Mouse (Mus musculus): ENCODE measurements at regions not wholly inside any gene's neighbourhood (a gene's known extent, or its start where the extent isn't known, plus 50 kb on each side); places are given as distances from the start of the nearest gene placed in this dataset.

DNA sequence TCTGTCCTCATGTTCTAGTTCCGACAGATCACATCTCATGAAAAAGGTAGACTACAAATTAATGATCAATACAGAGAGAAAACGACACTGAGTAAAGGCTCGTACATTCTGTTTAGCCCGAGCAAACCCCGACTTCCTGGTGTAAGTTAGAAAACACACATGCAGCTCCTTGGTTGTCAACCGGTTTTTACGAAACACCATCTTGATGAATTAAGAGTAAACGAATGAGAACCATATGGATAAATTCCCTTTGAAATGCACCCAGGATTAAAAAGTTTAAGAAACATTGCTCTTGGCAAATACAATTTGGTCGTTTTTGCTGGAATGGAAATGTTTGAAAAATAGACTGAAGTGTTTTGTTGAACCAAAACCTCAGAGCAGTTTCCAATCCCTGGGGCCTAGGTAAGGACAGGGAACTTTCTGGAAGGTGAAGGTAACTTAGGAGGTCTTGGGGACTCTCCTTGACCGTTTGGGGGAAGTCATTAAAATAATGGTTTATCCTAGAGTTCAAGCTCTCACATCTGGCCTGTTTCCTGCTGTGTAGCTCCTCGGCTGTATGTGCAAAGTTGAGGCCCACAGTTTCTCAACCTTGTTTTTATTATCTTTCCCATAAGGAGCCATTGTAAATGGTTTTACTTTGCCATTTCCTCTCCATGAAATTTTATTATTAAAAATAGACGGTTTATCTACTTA lies 579.3 kb upstream of the Nr5a2 start:
- DNase-seq (ENCODE audit: low spot score) (peak; percentile 76), ATAC-seq (ENCODE audit: low read depth) (no peak)
- Histone ChIP-seq H3K4me1 (ENCODE audit: control insufficient read depth, insufficient read depth, low read length) (peaks cover 10% of the 10 kb centered on the region; the same call in 1 of the 2 replicates), H3K9ac (ENCODE audit: low read depth, low read length) (no peak overlapping the region), H3K36me3 (ENCODE audit: control insufficient read depth, insufficient read depth, low read length) (no peaks in the 10 kb centered on the region), H3K4me2 (ENCODE audit: low read depth, low read length) (no peak overlapping the region), H3K27me3 (replicated peaks; ENCODE audit: control insufficient read depth, insufficient read depth, low read length) (no peaks in the 10 kb centered on the region), H3K9me3 (ENCODE audit: control insufficient read depth, low read length) (no peaks in the 10 kb centered on the region), H3K27ac (replicated peaks; ENCODE audit: low read depth, low read length) (peak overlapping the region; percentile 30), H3K4me3 (ENCODE audit: low read depth, low read length) (no peak overlapping the region)
- 36% methylated on average over 12 of the region's 12 CpGs for WGBS

DNA sequence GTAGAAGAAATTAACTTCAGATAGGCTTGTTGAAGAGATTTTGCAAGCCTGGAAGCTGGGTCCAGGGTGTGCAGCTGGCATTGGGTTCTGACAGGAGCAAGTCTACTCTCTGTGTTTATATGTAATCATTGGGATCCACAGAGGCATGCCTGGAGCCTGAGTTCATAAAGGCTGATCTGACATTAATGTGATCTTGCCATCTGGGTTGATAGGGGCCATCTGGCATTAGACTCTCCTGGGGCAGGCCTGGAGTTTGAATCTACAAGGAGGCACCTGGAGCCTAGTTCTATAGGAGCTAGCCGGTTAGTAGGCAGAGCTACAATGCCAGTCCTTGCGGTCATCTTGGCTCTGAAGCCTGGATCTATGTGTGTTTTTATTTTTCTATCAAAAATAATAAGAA lies 554.5 kb upstream of the Nr5a2 start:
- WGBS: 85% methylated on average over 2 of the region's 2 CpGs
- ATAC-seq (ENCODE audit: low read depth): no peak

DNA sequence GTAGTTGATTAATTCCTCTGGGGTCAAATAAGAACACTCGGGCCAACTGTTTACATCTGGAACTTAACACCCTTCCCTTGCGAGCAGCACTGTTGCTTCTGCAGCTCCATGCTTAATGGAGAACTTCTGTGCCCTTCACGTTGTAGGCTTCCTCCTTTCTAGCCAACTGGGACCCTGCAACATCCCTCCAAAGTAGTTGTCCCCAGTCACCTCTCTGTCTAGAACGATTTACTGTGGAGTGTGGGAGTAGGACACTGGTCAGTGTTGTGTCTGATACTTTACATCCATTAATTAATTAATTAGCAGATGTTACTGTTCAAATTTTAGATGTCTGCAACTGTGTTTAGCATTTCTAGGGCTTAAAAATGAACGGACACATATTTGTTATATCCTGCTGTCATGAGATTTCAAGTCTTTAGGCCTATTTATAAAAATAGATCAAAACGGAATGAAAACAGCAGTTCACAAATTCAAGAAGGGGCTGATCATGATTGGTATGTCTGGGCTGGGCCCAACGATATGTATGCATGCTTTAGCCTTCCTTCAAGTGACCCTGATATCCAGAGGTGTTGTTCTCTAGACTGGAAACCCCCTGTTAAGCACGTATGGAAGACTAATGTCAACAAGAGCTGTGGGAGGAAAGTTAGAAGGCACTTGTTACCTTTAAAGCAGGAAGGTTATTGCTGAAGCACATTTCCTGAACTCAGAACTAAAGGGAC lies 543.6 kb upstream of the Nr5a2 start:
- Histone ChIP-seq H3K4me2 (ENCODE audit: low read depth, low read length) (no peak overlapping the region), H3K4me3 (ENCODE audit: low read depth, low read length) (no peak overlapping the region), H3K4me1 (ENCODE audit: control insufficient read depth, insufficient read depth, low read length) (no peaks in the 10 kb centered on the region), H3K9ac (ENCODE audit: low read depth, low read length) (no peak overlapping the region), H3K9me3 (ENCODE audit: control insufficient read depth, low read length) (no peaks in the 10 kb centered on the region), H3K27me3 (replicated peaks; ENCODE audit: control insufficient read depth, insufficient read depth, low read length) (no peaks in the 10 kb centered on the region), H3K36me3 (ENCODE audit: control insufficient read depth, insufficient read depth, low read length) (no peaks in the 10 kb centered on the region), H3K27ac (replicated peaks; ENCODE audit: low read depth, low read length) (no peak overlapping the region)
- DNase-seq (ENCODE audit: low spot score) (no peak), ATAC-seq (ENCODE audit: low read depth) (no peak)
- 52% methylated on average over 8 of the region's 8 CpGs for WGBS

More for the DNA sequence above, 554.5 kb upstream of the Nr5a2 start:
- peak; percentile 2 for DNase-seq (ENCODE audit: low spot score)
- H3K27ac ChIP-seq (replicated peaks; ENCODE audit: low read depth, low read length): no peak overlapping the region
- no peaks in the 10 kb centered on the region for H3K36me3 ChIP-seq (ENCODE audit: control insufficient read depth, insufficient read depth, low read length)
- no peak overlapping the region for H3K4me3 ChIP-seq (ENCODE audit: low read depth, low read length)
- H3K9ac ChIP-seq (ENCODE audit: low read depth, low read length): no peak overlapping the region
- no peaks in the 10 kb centered on the region for H3K27me3 ChIP-seq (replicated peaks; ENCODE audit: control insufficient read depth, insufficient read depth, low read length)
- 0 out of 2 replicates have a peak, but pooled peaks cover 3% of the 10 kb centered on the region for H3K4me1 ChIP-seq (ENCODE audit: control insufficient read depth, insufficient read depth, low read length)
- no peak overlapping the region for H3K4me2 ChIP-seq (ENCODE audit: low read depth, low read length)
- H3K9me3 ChIP-seq (ENCODE audit: control insufficient read depth, low read length): no peaks in the 10 kb centered on the region

- Histone ChIP-seq H3K4me3 (ENCODE audit: low read depth, low read length) (no peak overlapping the region), H3K27ac (replicated peaks; ENCODE audit: low read depth, low read length) (no peak overlapping the region), H3K27me3 (replicated peaks; ENCODE audit: control insufficient read depth, insufficient read depth, low read length) (no peaks in the 10 kb centered on the region), H3K9ac (ENCODE audit: low read depth, low read length) (no peak overlapping the region), H3K36me3 (ENCODE audit: control insufficient read depth, insufficient read depth, low read length) (no peaks in the 10 kb centered on the region), H3K4me1 (ENCODE audit: control insufficient read depth, insufficient read depth, low read length) (no peaks in the 10 kb centered on the region), H3K9me3 (ENCODE audit: control insufficient read depth, low read length) (no peaks in the 10 kb centered on the region), H3K4me2 (ENCODE audit: low read depth, low read length) (no peak overlapping the region)
- no peak for ATAC-seq (ENCODE audit: low read depth)
- WGBS: 61% methylated on average over 5 of the region's 5 CpGs
- no peak for DNase-seq (ENCODE audit: low spot score)
These were observed 528.0 kb upstream of the Nr5a2 start for GRCm38 (mm10) chr1:137488226-137488625.

DNA sequence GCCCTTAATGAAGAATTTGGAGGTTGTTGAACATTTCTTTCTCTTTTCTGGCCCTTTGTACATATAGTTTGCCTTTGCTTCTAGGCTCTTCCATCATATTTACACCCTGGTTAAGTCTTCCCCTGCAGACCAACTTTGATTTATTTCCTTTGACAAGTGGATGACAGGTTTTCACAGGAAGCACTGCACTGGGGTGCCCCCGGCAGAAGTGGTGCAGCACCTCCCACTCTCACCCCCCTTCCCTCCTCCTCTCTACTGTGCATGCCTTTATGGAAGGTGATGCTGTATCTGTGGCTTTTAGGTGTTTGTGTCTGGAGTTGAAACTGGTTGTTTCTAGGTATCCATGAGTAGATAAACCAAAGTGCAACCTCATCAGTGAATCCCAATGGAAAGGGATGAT lies 518.2 kb upstream of the Nr5a2 start:
- no peak overlapping the region for H3K4me2 ChIP-seq (ENCODE audit: low read depth, low read length)

DNA sequence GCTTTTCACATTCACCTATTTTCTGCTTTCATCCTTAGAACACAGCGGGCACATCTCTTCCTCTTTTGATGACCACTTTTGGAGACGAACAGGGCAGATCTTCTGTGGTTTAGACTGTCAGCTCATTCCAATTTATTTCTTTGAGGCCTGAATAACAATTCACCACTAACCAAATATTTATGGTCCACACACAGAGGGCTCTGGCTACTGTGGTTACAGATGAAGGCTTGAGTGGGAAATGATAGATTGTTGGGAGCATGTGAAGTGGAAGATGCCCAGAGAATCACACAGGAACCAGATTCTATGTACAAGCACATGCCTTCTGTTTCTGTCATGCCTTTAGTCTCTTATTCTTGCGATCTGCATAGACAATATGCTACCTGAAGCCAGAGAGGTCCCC lies 517.0 kb upstream of the Nr5a2 start:
- Histone ChIP-seq H3K9me3 (ENCODE audit: control insufficient read depth, low read length) (no peaks in the 10 kb centered on the region), H3K27me3 (replicated peaks; ENCODE audit: control insufficient read depth, insufficient read depth, low read length) (no peaks in the 10 kb centered on the region), H3K4me3 (ENCODE audit: low read depth, low read length) (no peak overlapping the region), H3K4me2 (ENCODE audit: low read depth, low read length) (no peak overlapping the region), H3K36me3 (ENCODE audit: control insufficient read depth, insufficient read depth, low read length) (no peaks in the 10 kb centered on the region), H3K27ac (replicated peaks; ENCODE audit: low read depth, low read length) (no peak overlapping the region), H3K4me1 (ENCODE audit: control insufficient read depth, insufficient read depth, low read length) (0 out of 2 replicates have a peak, but pooled peaks cover 4% of the 10 kb centered on the region), H3K9ac (ENCODE audit: low read depth, low read length) (no peak overlapping the region)
- 81% methylated on average over 3 of the region's 3 CpGs for WGBS
- DNase-seq (ENCODE audit: low spot score): no peak
- ATAC-seq (ENCODE audit: low read depth): no peak

More for the DNA sequence above, 518.2 kb upstream of the Nr5a2 start:
- no peak overlapping the region for H3K27ac ChIP-seq (replicated peaks; ENCODE audit: low read depth, low read length)
- H3K4me3 ChIP-seq (ENCODE audit: low read depth, low read length): no peak overlapping the region
- ATAC-seq (ENCODE audit: low read depth): no peak
- no peaks in the 10 kb centered on the region for H3K27me3 ChIP-seq (replicated peaks; ENCODE audit: control insufficient read depth, insufficient read depth, low read length)
- 33% methylated on average over 1 of the region's 1 CpGs for WGBS
- no peaks in the 10 kb centered on the region for H3K9me3 ChIP-seq (ENCODE audit: control insufficient read depth, low read length)
- H3K9ac ChIP-seq (ENCODE audit: low read depth, low read length): no peak overlapping the region
- H3K36me3 ChIP-seq (ENCODE audit: control insufficient read depth, insufficient read depth, low read length): no peaks in the 10 kb centered on the region
- no peak for DNase-seq (ENCODE audit: low spot score)
- H3K4me1 ChIP-seq (ENCODE audit: control insufficient read depth, insufficient read depth, low read length): 0 out of 2 replicates have a peak, but pooled peaks cover 3% of the 10 kb centered on the region

- no peak overlapping the region for H3K4me2 ChIP-seq (ENCODE audit: low read depth, low read length)
- ATAC-seq (ENCODE audit: low read depth) (peak; percentile 85; the same call in 1 of the 2 replicates), DNase-seq (ENCODE audit: low spot score) (peak; percentile 76)
- H3K36me3 ChIP-seq (ENCODE audit: control insufficient read depth, insufficient read depth, low read length): no peaks in the 10 kb centered on the region
- H3K27me3 ChIP-seq (replicated peaks; ENCODE audit: control insufficient read depth, insufficient read depth, low read length): no peaks in the 10 kb centered on the region
- H3K4me3 ChIP-seq (ENCODE audit: low read depth, low read length): no peak overlapping the region
- 0 out of 2 replicates have a peak, but pooled peaks cover 4% of the 10 kb centered on the region for H3K4me1 ChIP-seq (ENCODE audit: control insufficient read depth, insufficient read depth, low read length)
- no peaks in the 10 kb centered on the region for H3K9me3 ChIP-seq (ENCODE audit: control insufficient read depth, low read length)
- H3K9ac ChIP-seq (ENCODE audit: low read depth, low read length): no peak overlapping the region
- 50% methylated on average over 4 of the region's 4 CpGs for WGBS
- no peak overlapping the region for H3K27ac ChIP-seq (replicated peaks; ENCODE audit: low read depth, low read length)
These were observed 514.6 kb upstream of the Nr5a2 start for GRCm38 (mm10) chr1:137474858-137475257.

DNA sequence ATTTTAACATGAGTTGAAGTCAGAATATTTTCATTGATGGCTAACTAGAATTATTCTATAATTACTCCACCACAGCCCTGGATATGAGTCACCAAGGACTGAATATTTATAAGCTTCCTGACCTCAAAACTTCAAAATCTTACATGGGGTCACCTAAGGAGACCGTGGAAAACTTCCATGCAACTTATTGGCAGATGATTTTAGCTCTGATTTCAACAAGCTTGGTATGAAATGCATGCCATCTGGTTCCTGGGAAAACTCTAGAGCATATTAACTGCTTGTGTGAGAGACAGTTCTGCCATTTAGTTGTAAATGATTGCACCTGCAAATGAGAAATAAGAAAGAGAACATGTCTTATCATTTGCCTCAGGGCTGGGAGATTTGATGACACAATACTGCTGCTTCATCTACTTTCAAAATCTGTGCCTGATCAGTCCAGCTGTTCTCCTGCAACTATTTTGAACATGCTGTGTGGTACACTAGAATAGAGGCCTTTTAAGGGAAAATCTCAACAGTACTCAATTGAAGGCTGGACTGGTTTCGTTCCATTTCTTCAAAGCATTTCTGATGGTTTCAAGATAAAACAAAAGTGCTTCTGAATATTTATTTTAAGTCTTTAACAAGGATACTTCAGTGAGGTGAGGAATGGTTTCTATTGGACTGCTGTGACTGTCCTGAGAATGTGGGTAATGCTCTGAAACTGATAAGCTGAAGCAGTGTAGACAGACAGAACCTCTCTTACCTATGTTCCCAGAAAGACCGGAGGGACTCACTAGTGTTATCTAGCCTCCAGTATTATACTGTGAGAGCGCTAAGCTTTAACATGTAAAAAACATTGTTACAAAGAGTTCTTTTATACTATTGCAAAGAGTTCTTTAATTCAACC lies 513.8 kb upstream of the Nr5a2 start:
- Histone ChIP-seq H3K36me3 (ENCODE audit: control insufficient read depth, insufficient read depth, low read length) (no peaks in the 10 kb centered on the region), H3K4me3 (ENCODE audit: low read depth, low read length) (no peak overlapping the region), H3K27me3 (replicated peaks; ENCODE audit: control insufficient read depth, insufficient read depth, low read length) (no peaks in the 10 kb centered on the region), H3K9me3 (ENCODE audit: control insufficient read depth, low read length) (no peaks in the 10 kb centered on the region), H3K4me2 (ENCODE audit: low read depth, low read length) (no peak overlapping the region), H3K9ac (ENCODE audit: low read depth, low read length) (no peak overlapping the region), H3K4me1 (ENCODE audit: control insufficient read depth, insufficient read depth, low read length) (0 out of 2 replicates have a peak, but pooled peaks cover 4% of the 10 kb centered on the region), H3K27ac (replicated peaks; ENCODE audit: low read depth, low read length) (no peak overlapping the region)
- 59% methylated on average over 4 of the region's 4 CpGs for WGBS
- no peak for ATAC-seq (ENCODE audit: low read depth)
- peak; percentile 34 for DNase-seq (ENCODE audit: low spot score)
